Mouse (Mus musculus): Measurements from ENCODE around the gene Nisch.

DNA sequence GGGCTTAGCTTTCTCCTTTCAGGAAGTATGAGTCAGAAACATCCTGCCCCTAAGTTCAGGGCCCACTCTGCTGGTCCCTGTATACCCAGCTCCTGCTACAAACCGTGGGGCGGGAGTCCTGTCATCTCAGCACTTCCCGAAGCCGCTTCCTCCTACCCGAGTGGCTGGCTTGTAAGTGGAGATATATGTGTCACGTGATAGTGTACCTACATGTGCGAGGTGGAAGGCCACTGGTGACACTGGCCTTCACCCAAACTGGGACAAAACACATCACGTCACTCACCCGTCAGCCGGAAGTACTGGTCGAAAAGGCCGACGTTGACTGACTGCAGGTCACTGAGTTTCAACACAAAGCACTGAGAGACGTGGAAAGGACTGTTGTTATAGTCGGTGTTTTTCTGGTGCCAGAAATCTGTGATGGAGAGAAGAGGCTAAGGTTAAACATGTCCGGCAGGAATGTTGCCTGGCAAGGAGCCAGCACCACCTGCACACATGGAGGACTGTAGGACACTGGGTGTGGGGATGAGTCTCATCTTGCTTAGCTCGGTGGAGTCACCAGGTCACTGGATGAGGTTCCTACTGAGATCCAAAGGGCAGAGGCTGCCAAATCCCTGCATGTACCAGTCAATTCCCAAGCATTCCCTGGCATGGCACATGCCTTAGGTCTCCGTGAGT lies 43.8 kb downstream of the Nisch start:
- TF ChIP-seq CTCF (IDR thresholded peaks at IDR 0.05; ENCODE audit: low read depth) (no peak), EP300 (optimal IDR thresholded peaks at IDR 0.05) (no peak)
